Mouse (Mus musculus): Measurements from ENCODE around the gene Scn1b. TPM values are rescaled to one million over a fixed set of nuclear protein-coding genes. Genes with fewer than 3 reads are reported as not detected.

Scn1b gene
- polyA plus RNA-seq, 1 experiment from 2014 or later: 1.4 TPM

DNA sequence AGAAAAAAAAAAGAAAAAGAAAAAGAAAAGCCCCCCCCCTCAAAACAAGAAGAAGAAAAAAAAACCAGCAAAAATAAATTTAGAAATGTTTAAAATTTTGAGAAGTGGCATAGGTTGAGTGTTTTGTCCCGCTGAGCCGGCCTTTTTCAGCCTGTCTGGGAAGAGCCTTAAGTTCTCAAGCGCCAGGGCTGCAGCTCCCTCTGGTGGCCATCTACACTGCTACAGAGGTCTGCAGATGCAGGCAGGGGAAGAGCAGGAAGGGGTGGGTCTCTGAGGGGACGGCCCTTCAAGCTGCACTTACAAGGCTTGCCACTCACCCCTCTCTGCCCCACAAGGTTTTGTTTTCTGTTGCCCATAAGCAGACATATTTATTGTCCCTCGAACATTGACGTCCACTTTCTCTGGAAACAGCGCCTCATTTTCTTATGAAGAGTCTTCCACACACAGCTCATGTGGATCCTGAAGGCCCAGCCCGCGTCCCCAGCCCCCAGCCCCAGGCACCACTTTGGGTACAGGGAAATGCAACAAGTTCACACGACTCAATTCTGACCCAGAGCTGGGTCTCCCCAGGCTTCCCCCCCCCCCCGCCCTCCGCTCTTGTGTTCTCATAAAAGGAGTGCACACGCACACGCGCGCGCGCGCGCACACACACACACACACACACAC is 29.1 kb downstream of the Scn1b start:
- H3K4me1 ChIP-seq (replicated peaks): peaks cover 5% of the 10 kb centered on the region; the same call in 1 of the 2 replicates

DNA sequence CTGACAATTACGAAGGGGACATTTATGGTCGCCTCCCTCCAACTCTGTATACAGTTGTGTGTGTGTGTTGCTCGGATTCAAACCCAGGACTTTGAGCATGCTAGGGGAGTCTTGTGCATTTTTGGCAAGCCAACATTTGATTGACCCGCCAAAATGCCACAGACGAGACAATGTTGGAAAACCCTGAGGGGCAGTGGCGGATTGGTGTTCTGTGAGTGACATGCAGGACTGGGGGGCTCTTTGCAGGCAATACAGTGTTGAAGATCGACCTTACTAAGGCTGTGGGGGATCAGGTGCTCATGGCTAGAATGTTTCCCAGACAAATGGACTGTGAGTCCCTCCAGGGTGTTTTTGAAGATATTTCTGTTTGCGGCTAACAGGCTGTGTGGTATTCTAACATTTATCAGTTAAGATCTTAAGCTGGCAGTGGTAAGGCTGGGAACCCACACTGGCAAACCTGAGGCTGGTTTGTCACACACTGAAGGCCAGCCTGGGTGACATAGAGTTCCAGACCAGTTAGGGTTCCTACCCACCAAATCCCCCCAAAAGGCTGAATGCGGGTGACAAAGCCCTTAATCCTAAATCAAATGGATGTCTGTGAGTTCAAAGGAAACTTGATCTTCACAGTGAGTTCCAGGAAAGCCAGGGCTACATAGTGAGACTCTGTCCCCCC is 29.8 kb downstream of the Scn1b start:
- 70% methylated on average over 9 of the region's 9 CpGs for WGBS
- no peaks in the 10 kb centered on the region for H3K36me3 ChIP-seq
- no peak overlapping the region for H3K4me3 ChIP-seq (replicated peaks)
- ATAC-seq (ENCODE audit: insufficient number of reproducible peaks, insufficient read depth, low FRiP score, low TSS enrichment, low read depth): no peak
- H3K4me2 ChIP-seq: no peak overlapping the region
- no peak overlapping the region for H3K9ac ChIP-seq (replicated peaks)
- no peaks in the 10 kb centered on the region for H3K27me3 ChIP-seq
- H3K9me3 ChIP-seq: no peaks in the 10 kb centered on the region
- no peak overlapping the region for H3K27ac ChIP-seq
- peaks cover 5% of the 10 kb centered on the region; the same call in 1 of the 2 replicates for H3K4me1 ChIP-seq (replicated peaks)

More for the DNA sequence above, 29.1 kb downstream of the Scn1b start:
- Histone ChIP-seq H3K4me2 (peak overlapping the region; percentile 47), H3K27ac (peak overlapping the region; percentile 17; the same call in 1 of the 2 replicates), H3K4me3 (replicated peaks) (peak overlapping the region; percentile 17), H3K9me3 (no peaks in the 10 kb centered on the region), H3K9ac (replicated peaks) (0 out of 2 replicates have a peak overlapping the region, but pooled peaks have one; percentile 12), H3K36me3 (no peaks in the 10 kb centered on the region), H3K27me3 (peaks cover 3% of the 10 kb centered on the region)
- WGBS: 36% methylated on average over 20 of the region's 20 CpGs
- peak; percentile 92 for ATAC-seq (ENCODE audit: insufficient number of reproducible peaks, insufficient read depth, low FRiP score, low TSS enrichment, low read depth)

DNA sequence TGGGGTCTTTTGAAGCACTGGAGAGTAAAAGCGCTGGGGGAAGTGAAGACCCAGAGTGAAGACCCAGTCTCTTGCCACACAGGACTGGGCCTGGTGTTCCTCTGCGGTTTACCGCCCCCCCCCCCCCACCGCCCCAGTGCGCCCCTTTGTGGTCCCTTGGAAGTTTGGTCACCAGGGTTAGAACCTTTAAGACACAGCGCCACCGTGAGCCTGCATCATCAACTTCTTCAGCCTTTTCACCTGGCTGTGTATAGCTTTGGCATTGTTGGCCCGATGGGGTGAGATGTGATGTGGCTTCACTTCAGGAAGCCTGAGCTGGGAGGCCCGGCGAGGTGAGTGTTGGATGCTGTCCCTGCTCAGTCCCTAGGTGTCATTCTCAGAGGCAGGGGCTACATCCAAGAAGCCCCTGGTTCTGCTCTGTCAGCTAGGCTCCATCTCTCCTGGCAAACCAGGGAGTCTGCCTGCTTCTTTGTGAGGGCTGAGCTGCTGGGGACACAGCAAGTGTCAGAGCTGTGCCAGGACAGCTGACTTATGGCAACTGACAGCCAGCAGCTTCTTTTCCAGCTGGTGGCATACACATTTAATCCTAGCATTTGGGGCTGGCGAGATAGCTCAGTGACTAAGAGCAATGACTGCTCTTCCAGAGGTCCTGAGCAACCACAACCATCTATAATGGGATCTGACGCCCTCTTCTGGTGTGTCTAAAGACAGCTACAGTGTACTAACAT is 31.9 kb downstream of the Scn1b start:
- no peak for ATAC-seq (ENCODE audit: insufficient number of reproducible peaks, insufficient read depth, low FRiP score, low TSS enrichment, low read depth)
- Histone ChIP-seq H3K27me3 (no peaks in the 10 kb centered on the region), H3K27ac (no peak overlapping the region), H3K9ac (replicated peaks) (no peak overlapping the region; the same call in 1 of the 2 replicates), H3K9me3 (no peaks in the 10 kb centered on the region), H3K4me3 (replicated peaks) (no peak overlapping the region), H3K36me3 (no peaks in the 10 kb centered on the region), H3K4me2 (no peak overlapping the region), H3K4me1 (replicated peaks) (peaks cover 5% of the 10 kb centered on the region; the same call in 1 of the 2 replicates)
- 24% methylated on average over 12 of the region's 12 CpGs for WGBS

DNA sequence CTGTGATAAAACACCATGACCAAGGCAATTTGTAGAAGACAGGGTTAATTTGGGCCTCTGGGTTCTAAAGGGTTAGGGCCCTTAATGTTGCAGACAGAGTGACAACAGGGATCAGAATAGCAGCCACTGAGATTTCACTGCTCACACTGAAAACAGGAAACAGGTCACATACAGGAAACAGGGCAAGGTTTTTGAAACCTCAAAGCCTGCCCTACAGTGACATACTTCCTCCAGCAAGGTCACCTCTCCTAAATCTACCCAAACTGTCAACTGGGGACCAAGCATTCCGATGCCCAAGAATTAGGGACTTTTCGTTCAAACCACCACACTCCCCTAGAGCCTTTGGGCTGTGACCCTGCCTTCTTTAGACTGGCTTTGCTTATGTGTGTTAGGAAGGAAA is 37.1 kb downstream of the Scn1b start:
- no peak overlapping the region for H3K27ac ChIP-seq
- H3K27me3 ChIP-seq: no peaks in the 10 kb centered on the region; the same call in 1 of the 2 replicates

DNA sequence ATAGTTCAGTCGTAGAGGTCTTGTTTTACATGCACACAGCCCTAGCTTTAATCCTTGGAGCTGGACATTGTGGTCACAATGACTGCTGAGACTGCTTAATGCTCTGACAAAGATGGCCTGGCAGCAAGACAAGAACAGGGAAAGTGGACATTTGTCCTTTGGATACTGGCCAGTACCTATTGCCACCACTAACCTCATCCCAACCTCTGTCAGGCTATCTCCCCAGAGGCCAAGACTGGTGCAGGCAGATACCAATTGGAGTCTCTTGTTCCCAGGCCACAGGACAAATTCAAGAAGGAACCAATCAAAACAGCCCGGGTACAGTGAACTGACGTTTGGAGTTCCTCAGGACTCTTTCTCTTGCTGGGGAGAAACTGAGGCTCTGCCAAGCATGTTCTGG is 38.6 kb downstream of the Scn1b start:
- Histone ChIP-seq H3K27ac (no peak overlapping the region), H3K9ac (replicated peaks) (no peak overlapping the region), H3K36me3 (no peaks in the 10 kb centered on the region), H3K27me3 (no peaks in the 10 kb centered on the region; the same call in 1 of the 2 replicates), H3K4me2 (no peak overlapping the region), H3K4me3 (replicated peaks) (no peak overlapping the region), H3K4me1 (replicated peaks) (peaks cover 8% of the 10 kb centered on the region; the same call in 1 of the 2 replicates), H3K9me3 (no peaks in the 10 kb centered on the region)
- 64% methylated on average over 3 of the region's 3 CpGs for WGBS
- ATAC-seq (ENCODE audit: insufficient number of reproducible peaks, insufficient read depth, low FRiP score, low TSS enrichment, low read depth): no peak

More for the DNA sequence above, 37.1 kb downstream of the Scn1b start:
- no peak for ATAC-seq (ENCODE audit: insufficient number of reproducible peaks, insufficient read depth, low FRiP score, low TSS enrichment, low read depth)
- 82% methylated on average over 2 of the region's 2 CpGs for WGBS
- no peak overlapping the region for H3K4me3 ChIP-seq (replicated peaks)
- H3K4me1 ChIP-seq (replicated peaks): peaks cover 5% of the 10 kb centered on the region; the same call in 1 of the 2 replicates
- no peak overlapping the region for H3K4me2 ChIP-seq
- no peaks in the 10 kb centered on the region for H3K36me3 ChIP-seq
- no peak overlapping the region for H3K9ac ChIP-seq (replicated peaks)
- no peaks in the 10 kb centered on the region for H3K9me3 ChIP-seq

DNA sequence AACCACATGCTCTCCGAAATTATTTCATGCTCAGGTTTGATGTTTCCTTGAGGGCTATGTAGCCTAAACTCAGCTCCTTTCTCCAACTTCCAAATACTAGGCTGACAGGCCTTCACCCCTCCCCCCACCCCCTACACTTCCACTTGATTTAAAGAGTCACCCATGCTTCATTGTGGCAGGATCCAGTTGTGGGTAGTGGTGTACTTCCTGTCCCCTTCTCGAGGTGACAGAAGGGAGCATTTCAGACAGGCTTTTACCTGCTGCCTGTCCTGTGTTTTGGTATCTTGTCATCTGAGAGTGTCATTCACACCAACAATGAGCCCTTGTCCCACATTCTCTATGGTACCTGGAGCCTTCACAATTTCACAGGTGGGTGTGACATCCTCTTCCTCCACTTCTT is 39.5 kb downstream of the Scn1b start:
- Histone ChIP-seq H3K27ac (no peak overlapping the region), H3K4me1 (replicated peaks) (peaks cover 14% of the 10 kb centered on the region; the same call in 1 of the 2 replicates), H3K36me3 (no peaks in the 10 kb centered on the region), H3K4me3 (replicated peaks) (no peak overlapping the region), H3K4me2 (no peak overlapping the region), H3K9ac (replicated peaks) (no peak overlapping the region), H3K27me3 (no peaks in the 10 kb centered on the region; the same call in 1 of the 2 replicates), H3K9me3 (no peaks in the 10 kb centered on the region)
- no peak for ATAC-seq (ENCODE audit: insufficient number of reproducible peaks, insufficient read depth, low FRiP score, low TSS enrichment, low read depth)
- WGBS: 51% methylated on average over 2 of the region's 2 CpGs

DNA sequence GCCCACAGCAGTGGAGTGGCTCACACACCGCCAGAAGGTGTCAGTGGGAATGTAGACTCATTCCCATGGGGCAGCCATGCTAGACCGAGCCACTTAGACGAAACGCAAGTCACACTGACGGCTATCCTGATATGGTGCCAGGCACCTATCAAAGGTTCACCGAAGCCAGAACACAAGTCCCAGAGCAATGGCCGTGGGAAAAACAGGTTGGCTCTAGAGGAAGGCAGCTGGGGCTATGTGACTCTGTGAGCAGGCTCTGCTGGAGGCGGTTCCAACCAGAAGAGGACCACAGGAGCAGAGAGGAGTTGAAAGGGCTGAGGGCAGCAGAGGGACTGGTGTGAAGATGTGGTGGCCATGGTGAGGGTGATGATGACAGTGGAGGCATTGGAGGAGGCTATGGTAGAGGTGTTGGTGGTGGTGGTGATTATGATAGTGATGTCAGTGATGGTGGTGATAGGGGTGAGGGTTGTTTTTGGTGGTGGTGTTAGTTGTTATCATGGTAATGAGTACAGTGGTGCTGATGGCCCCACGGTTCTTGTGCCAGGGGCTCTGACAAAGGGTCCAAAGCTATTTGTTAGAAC is 40.5 kb downstream of the Scn1b start:
- Histone ChIP-seq H3K36me3 (no peaks in the 10 kb centered on the region), H3K4me2 (no peak overlapping the region), H3K4me1 (replicated peaks) (peaks cover 14% of the 10 kb centered on the region; the same call in 1 of the 2 replicates), H3K27ac (no peak overlapping the region), H3K9me3 (no peaks in the 10 kb centered on the region), H3K27me3 (no peaks in the 10 kb centered on the region; the same call in 1 of the 2 replicates), H3K4me3 (replicated peaks) (no peak overlapping the region), H3K9ac (replicated peaks) (no peak overlapping the region)
- ATAC-seq (ENCODE audit: insufficient number of reproducible peaks, insufficient read depth, low FRiP score, low TSS enrichment, low read depth): no peak
- WGBS: 88% methylated on average over 9 of the region's 9 CpGs

DNA sequence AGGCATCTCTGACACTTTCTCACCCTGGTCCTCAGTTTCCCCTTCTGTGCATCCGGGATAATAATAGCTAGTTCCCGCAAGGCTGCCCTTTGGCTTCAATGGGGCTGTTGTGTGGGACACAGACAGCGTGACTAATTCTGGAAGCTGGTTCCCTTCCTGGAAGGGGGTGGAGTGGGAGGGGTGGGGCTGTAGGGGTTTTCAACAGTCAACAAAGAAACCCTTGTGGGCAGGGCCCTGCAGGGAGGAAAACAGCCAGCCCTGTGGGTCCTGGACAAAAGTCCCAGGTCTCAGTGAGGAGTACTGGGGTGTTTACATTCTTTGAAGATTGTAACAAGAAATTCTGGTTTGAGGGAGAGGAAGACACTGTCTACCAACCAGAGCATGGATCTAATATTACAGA is 41.6 kb downstream of the Scn1b start:
- peak overlapping the region; percentile 69 for H3K27ac ChIP-seq
- peaks cover 2% of the 10 kb centered on the region; the same call in 1 of the 2 replicates for H3K9me3 ChIP-seq
- no peak for ATAC-seq (ENCODE audit: insufficient number of reproducible peaks, insufficient read depth, low FRiP score, low TSS enrichment, low read depth)
- H3K4me3 ChIP-seq (replicated peaks): no peak overlapping the region
- no peaks in the 10 kb centered on the region; the same call in 1 of the 2 replicates for H3K27me3 ChIP-seq
- H3K36me3 ChIP-seq: no peaks in the 10 kb centered on the region
- 64% methylated on average over 3 of the region's 3 CpGs for WGBS
- no peak overlapping the region for H3K9ac ChIP-seq (replicated peaks)
- peaks cover 14% of the 10 kb centered on the region; the same call in 1 of the 2 replicates for H3K4me1 ChIP-seq (replicated peaks)
- no peak overlapping the region for H3K4me2 ChIP-seq

DNA sequence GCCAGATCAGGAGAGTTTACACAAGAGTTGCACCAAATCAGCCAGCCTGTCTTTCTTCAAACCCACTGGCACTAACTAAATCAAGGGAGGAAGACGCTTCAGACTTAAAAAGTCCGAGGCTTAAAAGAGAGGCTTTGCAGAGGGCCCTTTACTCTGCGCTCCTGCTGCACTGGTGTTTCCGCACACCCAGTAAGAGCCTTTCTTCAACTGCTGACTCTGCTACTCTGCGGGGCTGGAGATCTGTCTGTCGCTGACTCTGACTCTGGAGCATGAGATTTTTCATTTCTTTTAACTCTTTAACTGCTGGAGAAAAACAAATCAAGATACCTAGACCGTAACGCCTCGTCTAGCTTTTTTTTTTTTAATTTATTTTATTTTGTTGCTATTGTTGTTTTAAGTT is 42.7 kb downstream of the Scn1b start:
- no peak overlapping the region for H3K9ac ChIP-seq (replicated peaks)
- no peaks in the 10 kb centered on the region; the same call in 1 of the 2 replicates for H3K27me3 ChIP-seq
- H3K27ac ChIP-seq: peak overlapping the region; percentile 62; the same call in 1 of the 2 replicates
- peaks cover 2% of the 10 kb centered on the region; the same call in 1 of the 2 replicates for H3K9me3 ChIP-seq
- H3K4me3 ChIP-seq (replicated peaks): no peak overlapping the region
- H3K4me2 ChIP-seq: no peak overlapping the region
- WGBS: 55% methylated on average over 9 of the region's 9 CpGs
- no peak for ATAC-seq (ENCODE audit: insufficient number of reproducible peaks, insufficient read depth, low FRiP score, low TSS enrichment, low read depth)
- H3K4me1 ChIP-seq (replicated peaks): peaks cover 14% of the 10 kb centered on the region; the same call in 1 of the 2 replicates
- H3K36me3 ChIP-seq: no peaks in the 10 kb centered on the region

DNA sequence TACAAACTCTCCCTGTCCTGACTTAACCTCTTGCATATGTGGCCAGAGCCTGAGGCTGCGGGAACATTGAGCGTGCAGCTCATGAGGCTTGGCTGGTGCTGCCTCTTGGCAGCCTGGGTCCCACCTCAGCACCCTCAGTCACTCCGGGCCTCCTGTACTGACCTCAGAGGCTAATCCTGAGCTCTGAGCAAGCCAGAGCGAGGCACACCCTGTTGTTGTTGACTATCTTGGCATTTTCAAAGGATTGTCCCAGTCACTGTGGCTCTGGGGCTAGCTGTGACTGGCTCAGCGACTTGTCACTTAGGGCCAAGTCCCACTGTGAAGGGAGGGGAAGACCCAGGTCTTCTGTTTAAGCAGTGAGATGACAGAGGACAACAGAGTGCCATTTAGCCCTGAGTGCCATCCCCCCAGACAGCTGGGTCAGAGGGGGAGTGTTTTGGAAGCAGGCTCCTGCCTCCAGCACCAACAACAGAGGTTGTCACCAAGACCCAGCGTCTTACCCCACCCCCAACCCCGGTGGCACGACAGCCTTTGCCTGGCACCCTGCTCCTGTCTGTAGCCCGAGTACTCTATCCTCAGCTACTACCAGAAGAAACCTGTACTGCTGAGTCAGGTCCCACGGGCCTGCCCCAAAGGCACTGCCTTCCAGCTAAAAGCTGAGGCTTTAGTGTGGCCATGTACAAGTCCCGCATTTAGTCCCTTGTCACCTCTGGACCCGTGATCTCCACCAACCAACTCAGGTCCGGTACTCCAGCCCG is 43.8 kb downstream of the Scn1b start:
- ATAC-seq (ENCODE audit: insufficient number of reproducible peaks, insufficient read depth, low FRiP score, low TSS enrichment, low read depth): no peak
- WGBS: 58% methylated on average over 14 of the region's 14 CpGs

More for the DNA sequence above, 43.8 kb downstream of the Scn1b start:
- Histone ChIP-seq H3K9me3 (peaks cover 2% of the 10 kb centered on the region; the same call in 1 of the 2 replicates), H3K4me1 (replicated peaks) (peaks cover 14% of the 10 kb centered on the region; the same call in 1 of the 2 replicates), H3K9ac (replicated peaks) (no peak overlapping the region), H3K4me3 (replicated peaks) (no peak overlapping the region), H3K4me2 (no peak overlapping the region), H3K36me3 (no peaks in the 10 kb centered on the region), H3K27ac (0 out of 2 replicates have a peak overlapping the region, but pooled peaks have one; percentile 41), H3K27me3 (no peaks in the 10 kb centered on the region)
